Mouse (Mus musculus): ENCODE results near the gene Itgal. TPM values are rescaled to one million over a fixed set of nuclear protein-coding genes. Genes with fewer than 3 reads are reported as not detected.
"Not testable (repeated sequence)": the region's sequence is repeated elsewhere in the genome, so short reads cannot be mapped to it uniquely, and the experiment has no call there.

The Itgal gene
- total RNA-seq, 1 experiment, result 2.2 TPM

GRCm38 (mm10) chr7:127364166-127364565, 68.1 kb downstream of the Itgal start:
- peaks cover 0 to 4% of the 10 kb centered on the region in 2 experiments; a peak in 1 of 4 replicates for H3K4me1 ChIP-seq (ENCODE audit: control insufficient read depth in 2 of 2, insufficient read depth in 2 of 2, low read length in 2 of 2, poor library complexity in 1 of 2)
- peak overlapping the region; percentile 48 to 59; a peak in 1 of 4 replicates for H3K4me3 ChIP-seq (ENCODE audit: insufficient read depth in 1 of 2, low read depth in 1 of 2, low read length in 2 of 2, poor library complexity in 1 of 2, severe bottlenecking in 1 of 2)
- no peaks in the 10 kb centered on the region for H3K36me3 ChIP-seq (ENCODE audit: control insufficient read depth, insufficient read depth, low read length, poor library complexity, severe bottlenecking)
- no peak for DNase-seq (ENCODE audit: low read depth, low spot score)
- no peak overlapping the region for H3K27ac ChIP-seq (ENCODE audit: insufficient read depth, low read depth, low read length, poor library complexity, severe bottlenecking)
- no peak for TF ChIP-seq CHD2 (IDR thresholded peaks at IDR 0.05; ENCODE audit: low read depth, low read length)
- TF ChIP-seq ZC3H11A (IDR thresholded peaks at IDR 0.05; ENCODE audit: borderline replicate concordance, low read depth, low read length), result no peak
- no peak for TF ChIP-seq MAFK (IDR thresholded peaks at IDR 0.05; ENCODE audit: insufficient read depth, low read depth, low read length)
- no peak for TF ChIP-seq ZNF384 (IDR thresholded peaks at IDR 0.05; ENCODE audit: low read depth, low read length)
- in situ Hi-C loops (cut with MboI; ENCODE audit: low sequenced_read_pairs in 2 of 2, unreplicated experiment in 2 of 2), result no loop called here
- no peak overlapping the region for H3K9ac ChIP-seq (ENCODE audit: insufficient read depth, low read depth, low read length, poor library complexity, severe bottlenecking)
- no peaks in the 10 kb centered on the region for H3K9me3 ChIP-seq (ENCODE audit: control insufficient read depth, insufficient read depth, low read depth, low read length)

GRCm38 (mm10) chr7:127366249-127366648, 70.2 kb downstream of the Itgal start:
- in situ Hi-C loops (cut with MboI; ENCODE audit: low sequenced_read_pairs in 2 of 2, unreplicated experiment in 2 of 2), result no loop called here
- no peaks in the 10 kb centered on the region for H3K36me3 ChIP-seq (ENCODE audit: control insufficient read depth, insufficient read depth, low read length, poor library complexity, severe bottlenecking)
- no peaks in the 10 kb centered on the region for H3K9me3 ChIP-seq (ENCODE audit: control insufficient read depth, insufficient read depth, low read depth, low read length)
- H3K4me1 ChIP-seq (ENCODE audit: control insufficient read depth in 2 of 2, insufficient read depth in 2 of 2, low read length in 2 of 2, poor library complexity in 1 of 2), result peaks cover 0 to 4% of the 10 kb centered on the region in 2 experiments; a peak in 1 of 4 replicates
- TF ChIP-seq ZNF384 (IDR thresholded peaks at IDR 0.05; ENCODE audit: low read depth, low read length), result no peak
- no peak for TF ChIP-seq ZC3H11A (IDR thresholded peaks at IDR 0.05; ENCODE audit: borderline replicate concordance, low read depth, low read length)
- TF ChIP-seq CHD2 (IDR thresholded peaks at IDR 0.05; ENCODE audit: low read depth, low read length), result no peak
- no peak for TF ChIP-seq MAFK (IDR thresholded peaks at IDR 0.05; ENCODE audit: insufficient read depth, low read depth, low read length)
- no peak for TF ChIP-seq HCFC1 (IDR thresholded peaks at IDR 0.05; ENCODE audit: borderline replicate concordance, insufficient read depth, low read length)
- no peak for DNase-seq (ENCODE audit: low read depth, low spot score)
- no peak overlapping the region for H3K27ac ChIP-seq (ENCODE audit: insufficient read depth, low read depth, low read length, poor library complexity, severe bottlenecking)
- no peak overlapping the region for H3K4me3 ChIP-seq (ENCODE audit: insufficient read depth in 1 of 2, low read depth in 1 of 2, low read length in 2 of 2, poor library complexity in 1 of 2, severe bottlenecking in 1 of 2)
- H3K9ac ChIP-seq (ENCODE audit: insufficient read depth, low read depth, low read length, poor library complexity, severe bottlenecking), result no peak overlapping the region

GRCm38 (mm10) chr7:127371213-127371612, 75.2 kb downstream of the Itgal start:
- no peaks in the 10 kb centered on the region for H3K4me1 ChIP-seq (ENCODE audit: control insufficient read depth in 2 of 2, insufficient read depth in 2 of 2, low read length in 2 of 2, poor library complexity in 1 of 2)

GRCm38 (mm10) chr7:127371870-127372269, 75.8 kb downstream of the Itgal start:
- DNase-seq (ENCODE audit: low read depth, low spot score); H3K9ac ChIP-seq (ENCODE audit: insufficient read depth, low read depth, low read length, poor library complexity, severe bottlenecking); H3K27ac ChIP-seq (ENCODE audit: insufficient read depth, low read depth, low read length, poor library complexity, severe bottlenecking); H3K9me3 ChIP-seq (ENCODE audit: control insufficient read depth, insufficient read depth, low read depth, low read length); H3K36me3 ChIP-seq (ENCODE audit: control insufficient read depth, insufficient read depth, low read length, poor library complexity, severe bottlenecking); H3K4me1 ChIP-seq (ENCODE audit: control insufficient read depth in 2 of 2, insufficient read depth in 2 of 2, low read length in 2 of 2, poor library complexity in 1 of 2); H3K4me3 ChIP-seq (ENCODE audit: insufficient read depth in 1 of 2, low read depth in 1 of 2, low read length in 2 of 2, poor library complexity in 1 of 2, severe bottlenecking in 1 of 2); in situ Hi-C loops (cut with MboI; ENCODE audit: low sequenced_read_pairs in 2 of 2, unreplicated experiment in 2 of 2): not testable (repeated sequence)

More at GRCm38 (mm10) chr7:127371213-127371612, 75.2 kb downstream of the Itgal start:
- Histone ChIP-seq H3K27ac (ENCODE audit: insufficient read depth, low read depth, low read length, poor library complexity, severe bottlenecking) (no peak overlapping the region), H3K9me3 (ENCODE audit: control insufficient read depth, insufficient read depth, low read depth, low read length) (no peaks in the 10 kb centered on the region), H3K9ac (ENCODE audit: insufficient read depth, low read depth, low read length, poor library complexity, severe bottlenecking) (no peak overlapping the region), H3K36me3 (ENCODE audit: control insufficient read depth, insufficient read depth, low read length, poor library complexity, severe bottlenecking) (peaks cover 9% of the 10 kb centered on the region), H3K4me3 (ENCODE audit: insufficient read depth in 1 of 2, low read depth in 1 of 2, low read length in 2 of 2, poor library complexity in 1 of 2, severe bottlenecking in 1 of 2) (no peak overlapping the region)
- TF ChIP-seq ZNF384 (IDR thresholded peaks at IDR 0.05; ENCODE audit: low read depth, low read length) (no peak), CHD2 (IDR thresholded peaks at IDR 0.05; ENCODE audit: low read depth, low read length) (no peak), ZC3H11A (IDR thresholded peaks at IDR 0.05; ENCODE audit: borderline replicate concordance, low read depth, low read length) (no peak), HCFC1 (IDR thresholded peaks at IDR 0.05; ENCODE audit: borderline replicate concordance, insufficient read depth, low read length) (no peak), MAFK (IDR thresholded peaks at IDR 0.05; ENCODE audit: insufficient read depth, low read depth, low read length) (no peak)
- in situ Hi-C loops (cut with MboI; ENCODE audit: low sequenced_read_pairs in 2 of 2, unreplicated experiment in 2 of 2), result no loop called here
- no peak for DNase-seq (ENCODE audit: low read depth, low spot score)

Measured in ES-E14 (cell line).